Mouse (Mus musculus) cerebellum, adult 18-20 months (tissue): ENCODE measurements around the gene Ccdc113.

Experiments used
- DNase-seq, 2 experiments: peaks; one replicate each; pipeline ENCODE4 v3.0.0; 2021

Ccdc113 gene

DNA sequence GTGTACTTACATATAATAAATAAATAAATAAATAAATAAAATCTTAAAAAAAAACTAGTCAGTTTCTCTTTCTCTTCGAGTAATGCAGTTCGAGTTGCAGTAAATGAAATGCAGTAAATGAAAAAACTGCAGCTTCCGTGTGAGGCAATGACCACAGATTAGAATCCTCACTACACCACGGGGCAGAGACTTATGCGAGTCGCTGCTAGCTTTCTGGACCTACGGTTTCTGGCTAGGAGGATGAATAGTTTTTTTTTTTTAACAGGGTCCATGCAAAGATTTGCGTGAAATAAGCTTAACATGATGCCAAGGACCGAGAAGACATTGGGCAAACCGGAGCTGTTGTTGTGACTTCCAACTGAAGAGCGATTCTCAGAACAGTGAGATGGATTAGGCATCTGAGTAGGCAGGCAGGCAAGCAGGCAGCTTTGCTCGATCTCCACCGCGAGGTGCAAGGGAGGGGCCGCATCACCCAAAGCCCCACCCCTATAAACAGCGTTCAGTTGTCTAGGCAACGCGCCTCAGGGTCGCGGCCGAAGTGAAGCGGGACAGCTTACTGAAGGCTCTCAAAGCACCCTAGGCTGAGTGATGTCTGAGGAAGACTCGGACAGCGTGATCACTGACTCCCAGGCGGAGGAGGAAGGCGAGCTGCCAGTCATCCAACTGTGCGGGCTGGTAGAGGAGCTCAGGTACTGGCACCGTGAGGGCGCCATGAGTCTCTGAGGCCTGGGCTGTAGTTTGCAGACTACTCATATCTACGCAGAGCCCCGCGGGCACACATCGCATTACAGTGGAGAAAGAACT lies at the start of gene Ccdc113:
Gene Ccdc113 (plus strand): TSS at position 502 of the 804 bp plus-strand sequence.
- DNase-seq: peak; percentile 59 to 67

DNA sequence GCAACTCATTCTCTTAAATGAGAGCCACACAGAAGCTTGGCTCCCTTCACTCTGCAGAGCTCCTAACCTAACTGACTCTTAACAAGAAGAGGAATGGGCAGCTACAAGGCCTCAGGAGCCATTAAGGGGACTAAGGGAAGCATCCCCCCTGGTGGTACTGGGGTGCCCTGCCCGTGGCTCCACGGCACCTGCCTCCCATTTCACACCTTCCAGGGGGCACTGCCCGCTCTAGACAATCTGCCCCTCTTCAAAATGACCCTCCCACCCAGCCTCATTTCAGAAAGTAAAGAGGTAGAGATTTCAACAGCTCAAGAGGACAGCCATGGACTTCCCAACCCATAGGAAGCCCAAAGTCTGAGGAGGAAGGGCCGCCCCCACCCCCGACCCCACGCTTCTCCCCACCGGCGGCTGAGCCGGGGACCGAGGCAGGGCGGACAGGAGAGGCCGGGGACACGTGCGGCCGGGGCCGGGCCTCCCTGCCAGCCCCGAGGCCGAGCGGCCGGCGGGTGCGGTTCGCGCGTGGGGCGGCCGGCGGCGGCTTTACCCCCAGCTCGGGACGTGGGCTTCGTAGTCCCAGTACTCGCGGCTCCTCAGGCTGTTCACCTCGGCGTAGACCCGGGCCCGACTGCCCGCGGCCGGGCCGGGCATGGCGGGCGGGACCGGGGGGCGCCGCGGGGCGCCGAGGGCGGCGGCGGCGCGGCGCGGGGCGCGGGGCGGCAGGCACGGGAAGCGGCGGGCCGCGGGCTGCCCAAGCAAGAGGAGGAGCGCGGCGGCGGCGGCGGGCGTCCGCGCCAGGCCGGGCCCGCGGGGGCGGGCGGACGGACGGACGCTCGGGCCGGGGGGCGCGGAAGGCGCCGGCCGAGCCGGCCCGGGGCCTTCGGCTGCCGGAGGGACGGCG lies 45.8 kb upstream of the Ccdc113 start:
- DNase-seq: peak in 1 of 2 experiments; percentile 11

DNA sequence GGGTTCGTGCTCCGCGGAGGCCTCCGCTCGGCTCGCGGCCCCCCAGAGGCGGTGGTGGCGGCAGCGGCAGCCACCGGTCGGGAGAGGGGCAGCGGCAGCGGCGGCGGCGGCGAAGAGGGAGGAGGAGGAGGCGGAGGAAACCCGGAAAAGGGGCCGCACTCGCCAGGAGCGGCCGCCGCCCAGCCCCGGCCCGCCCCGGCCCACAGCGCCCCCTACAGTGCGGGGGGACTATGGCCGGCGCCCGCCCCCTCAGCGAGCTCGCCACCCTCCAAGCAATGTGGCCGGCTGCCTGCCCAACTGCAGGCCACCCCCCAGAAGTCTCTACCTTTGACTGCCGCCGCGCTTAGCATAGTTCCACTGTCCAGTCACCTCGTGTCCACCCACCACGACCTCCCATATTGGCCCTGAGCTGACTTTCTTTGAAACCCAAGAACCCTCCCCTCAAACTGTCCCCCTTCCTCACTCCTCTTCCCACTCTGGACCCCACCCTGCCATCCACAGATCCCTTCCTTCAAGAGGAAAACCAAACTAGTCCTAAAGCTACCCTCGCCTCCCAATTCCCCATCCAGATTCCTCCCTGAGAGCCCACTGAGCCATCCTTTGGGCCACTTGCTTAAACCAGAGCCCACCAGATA lies 45.1 kb upstream of the Ccdc113 start:
- peak; percentile 82 to 93 for DNase-seq

DNA sequence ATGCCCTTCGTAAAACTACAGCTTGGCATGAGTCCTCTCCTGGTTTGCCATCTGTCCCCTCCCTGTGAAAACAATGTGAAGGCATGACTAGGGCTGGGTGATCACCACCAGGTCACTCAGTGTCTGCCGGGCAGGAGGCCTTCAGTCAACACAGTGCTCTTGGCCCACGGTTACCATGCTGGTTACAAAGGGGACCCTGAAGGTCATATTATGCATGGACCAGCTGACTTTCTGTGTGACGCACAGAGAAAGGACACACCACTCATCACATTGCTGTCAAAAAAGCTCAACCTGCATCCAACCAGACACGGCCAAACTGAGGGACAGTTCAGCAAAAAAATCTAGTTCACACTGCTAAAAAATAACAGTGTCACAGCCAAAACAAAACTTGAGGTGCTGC lies 43.9 kb upstream of the Ccdc113 start, which contains the start of gene Csnk2a2:
Gene Csnk2a2 (minus strand): TSS at position 34 of the 400 bp plus-strand sequence.
- no peak for DNase-seq

DNA sequence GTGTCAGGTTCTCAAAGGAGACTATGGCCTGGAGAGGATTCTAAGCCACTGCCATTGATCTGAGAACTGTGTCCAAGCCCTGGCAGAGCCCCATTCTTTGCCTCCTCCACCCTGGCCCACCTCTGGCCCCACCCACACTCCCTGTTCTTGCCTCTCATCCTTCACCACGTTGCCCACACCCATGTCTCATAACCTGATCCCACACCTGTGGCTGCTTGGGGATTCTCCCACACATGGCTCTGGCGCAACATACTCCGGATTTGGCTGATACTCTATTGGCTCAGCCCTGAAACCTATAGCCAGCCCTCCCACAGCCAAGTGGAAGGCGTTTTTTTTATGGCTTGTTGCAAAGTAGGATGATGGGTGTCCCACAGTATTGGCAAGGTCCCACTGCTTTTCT lies 41.8 kb upstream of the Ccdc113 start:
- no peak for DNase-seq

DNA sequence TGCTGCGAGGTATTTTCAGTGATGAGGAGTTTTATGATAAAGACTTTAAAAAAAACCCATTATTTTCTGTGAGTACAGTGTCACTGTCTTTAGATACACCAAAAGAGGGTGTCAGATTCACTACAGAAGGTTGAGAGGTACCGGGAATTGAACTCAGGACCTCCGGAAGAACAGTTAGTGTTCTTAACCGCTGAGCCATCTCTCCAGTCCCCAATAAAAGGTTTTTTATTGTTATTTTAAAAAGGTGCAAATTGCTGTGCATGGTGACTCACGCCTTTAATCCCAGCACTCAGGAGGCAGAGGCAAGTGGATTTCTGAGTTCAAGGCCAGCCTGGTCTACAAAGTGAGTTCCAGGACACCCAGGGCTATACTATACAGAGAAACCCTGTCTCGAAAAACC lies 38.4 kb upstream of the Ccdc113 start:
- no peak for DNase-seq

DNA sequence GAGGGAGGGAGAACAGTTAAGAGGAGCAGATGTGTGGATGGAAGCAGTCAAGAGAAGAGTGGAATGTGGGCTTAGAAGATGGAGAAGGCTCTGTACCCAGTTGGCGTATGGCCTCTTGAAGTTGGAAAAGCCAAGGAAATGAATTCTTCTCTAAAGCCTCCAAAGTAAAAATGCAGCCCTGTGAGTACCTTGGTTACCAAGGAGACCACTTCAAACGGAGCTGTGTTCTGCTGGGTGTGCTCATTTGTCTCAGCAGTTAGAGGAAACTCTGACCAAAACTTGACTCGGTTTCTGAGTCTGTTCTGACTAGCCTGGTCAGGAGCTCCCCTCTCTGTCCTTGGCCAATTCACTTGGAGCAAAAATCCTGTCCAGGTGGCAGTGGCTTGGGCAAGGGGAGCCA lies 37.5 kb upstream of the Ccdc113 start:
- DNase-seq: no peak

DNA sequence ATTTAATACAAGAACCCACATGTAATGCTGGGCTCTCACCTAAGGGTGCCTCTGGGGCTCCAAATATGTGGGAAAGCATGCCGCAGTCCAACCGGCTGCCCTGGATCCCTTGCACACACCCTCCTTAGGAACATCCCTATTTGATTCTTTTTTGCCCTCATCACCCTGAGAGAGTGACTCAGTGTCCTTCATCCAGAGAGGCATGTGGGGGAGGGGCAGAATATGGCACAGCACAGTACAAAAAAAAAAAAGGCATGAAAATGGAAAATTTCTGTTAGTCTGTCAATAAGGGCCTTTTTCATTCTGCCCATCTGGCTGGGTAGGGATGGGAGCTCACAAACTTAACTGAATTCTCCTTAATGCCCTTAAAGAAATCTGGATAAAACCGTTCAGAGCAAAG lies 36.1 kb upstream of the Ccdc113 start:
- no peak for DNase-seq

DNA sequence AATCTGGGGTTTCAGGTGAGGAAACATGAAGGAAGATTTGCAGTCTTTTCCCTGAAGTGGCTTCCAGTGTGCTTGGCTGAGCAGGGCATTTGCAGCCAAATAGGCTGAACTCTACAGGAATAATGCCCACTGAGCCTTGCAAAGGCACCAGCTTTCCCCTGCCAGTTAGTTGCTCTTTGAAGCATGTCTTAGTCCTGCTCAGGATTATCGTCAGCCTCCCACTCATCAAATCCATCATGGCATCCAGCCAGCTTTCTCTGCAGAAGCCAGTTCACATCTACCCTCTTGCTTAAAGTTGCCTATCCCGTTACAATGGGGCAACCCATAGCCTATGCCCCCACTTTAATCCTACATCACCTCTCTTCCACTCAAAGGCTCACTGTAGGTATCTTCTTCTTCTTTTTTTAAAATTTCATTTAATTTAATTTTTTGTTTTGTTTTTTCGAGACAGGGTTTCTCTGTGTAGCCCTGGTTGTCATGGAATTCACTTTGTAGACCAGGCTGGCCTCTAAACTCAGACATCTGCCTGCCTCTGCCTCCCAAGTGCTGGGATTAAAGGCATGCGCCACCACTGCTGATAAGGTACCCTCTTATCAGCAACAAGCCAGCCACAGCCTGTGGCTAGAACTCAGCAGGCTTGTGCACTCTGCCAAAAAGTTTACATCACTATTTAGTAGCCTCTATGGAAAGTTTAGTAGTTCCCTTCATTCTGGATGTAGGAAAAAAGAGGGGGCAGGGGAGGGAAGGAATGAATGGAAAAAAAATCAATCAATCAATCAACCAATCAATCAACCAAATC lies 34.4 kb upstream of the Ccdc113 start:
- DNase-seq: no peak

DNA sequence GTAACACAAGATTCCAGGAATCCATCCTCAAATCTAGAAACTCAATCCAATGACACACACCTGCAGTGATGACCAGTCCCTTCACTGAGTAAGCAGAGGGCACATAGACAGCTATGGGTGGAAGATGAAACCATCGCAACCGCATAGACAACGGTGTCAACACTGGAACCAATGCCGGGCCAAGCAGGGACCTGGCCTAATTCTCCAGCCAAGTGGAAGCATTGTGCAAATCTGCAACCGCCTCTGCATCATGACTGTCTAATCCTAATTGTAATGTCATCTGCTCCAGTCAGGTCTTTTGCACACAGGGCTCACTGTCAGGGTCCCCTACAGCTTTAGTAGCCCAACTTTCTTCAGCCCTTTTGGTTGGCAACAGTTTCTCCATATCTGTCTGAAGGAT lies 33.4 kb upstream of the Ccdc113 start:
- no peak for DNase-seq

DNA sequence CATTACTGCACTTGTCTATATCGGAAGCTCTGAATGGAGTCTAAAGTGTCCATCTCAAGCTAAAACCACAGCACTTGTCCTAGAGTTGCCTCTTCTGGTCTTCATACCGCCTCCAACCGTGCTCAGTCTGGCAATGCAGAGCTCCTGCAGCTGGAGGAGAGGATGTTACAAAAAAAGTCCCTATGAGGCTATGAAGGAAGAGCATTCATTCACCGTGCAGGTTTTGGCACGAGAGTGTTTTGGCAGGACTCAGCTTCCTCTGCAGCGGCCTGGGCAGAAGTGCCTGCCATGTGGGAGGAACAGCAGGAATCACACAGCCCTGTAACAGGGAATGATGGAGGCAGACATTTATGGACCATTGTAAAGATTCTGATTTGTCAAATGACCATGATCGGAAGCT lies 31.5 kb upstream of the Ccdc113 start:
- DNase-seq: no peak

DNA sequence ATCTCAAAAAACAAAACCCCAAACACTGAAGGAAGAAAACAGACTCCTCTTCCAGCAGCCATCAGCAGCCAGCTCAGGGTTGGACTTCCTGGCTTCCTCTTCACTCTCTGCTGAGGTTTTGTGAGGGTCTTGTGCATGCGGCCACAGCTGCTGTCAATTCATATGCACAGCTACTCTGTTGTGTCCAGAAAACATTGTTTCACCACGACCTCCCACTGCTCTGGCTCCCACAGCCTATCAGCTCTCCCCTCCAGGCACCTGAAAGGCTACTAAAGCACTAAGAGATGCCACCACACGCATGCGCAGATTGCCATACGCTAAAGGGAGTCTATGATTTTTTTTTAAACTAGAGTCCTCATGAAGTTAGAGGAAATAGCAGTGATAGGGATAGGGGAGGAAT lies 29.1 kb upstream of the Ccdc113 start:
- no peak for DNase-seq

DNA sequence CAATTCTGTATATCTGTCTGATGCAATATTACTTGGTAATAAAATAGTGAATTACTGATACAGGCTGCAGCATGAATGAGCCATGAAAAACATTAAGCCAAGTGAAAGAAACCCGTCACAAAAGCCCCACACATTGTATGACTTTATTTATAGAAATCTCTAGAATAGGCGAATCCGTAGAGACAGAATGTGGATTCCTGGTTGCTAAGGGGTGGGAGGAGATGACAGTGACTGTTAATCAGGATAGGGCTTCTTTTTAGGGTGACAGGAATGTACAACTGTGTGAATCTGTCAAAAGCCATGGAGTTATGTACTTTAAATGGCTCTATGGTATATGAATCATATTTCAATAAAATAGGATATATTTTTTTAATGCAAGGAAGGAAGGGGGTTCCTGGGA lies 28.3 kb upstream of the Ccdc113 start:
- DNase-seq: no peak

DNA sequence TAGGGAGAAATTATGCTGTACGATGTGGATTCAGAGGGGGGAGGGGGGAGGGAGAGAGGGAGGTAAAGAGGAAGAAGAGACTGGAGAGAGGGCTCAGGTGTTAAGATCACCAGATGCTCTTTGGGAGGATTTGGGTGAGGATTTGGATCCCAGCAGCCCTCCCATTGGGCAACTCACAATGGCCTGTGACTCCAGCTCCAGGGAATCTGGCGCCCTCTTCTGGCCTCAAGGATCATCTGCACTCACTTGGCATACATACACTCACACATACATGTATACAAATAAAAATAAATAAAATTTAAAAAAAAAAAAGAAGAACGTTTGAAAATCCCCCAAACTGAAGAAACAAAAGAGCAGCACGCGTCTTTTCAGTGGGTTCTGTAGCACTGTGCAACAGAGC lies 27.6 kb upstream of the Ccdc113 start:
- no peak for DNase-seq

DNA sequence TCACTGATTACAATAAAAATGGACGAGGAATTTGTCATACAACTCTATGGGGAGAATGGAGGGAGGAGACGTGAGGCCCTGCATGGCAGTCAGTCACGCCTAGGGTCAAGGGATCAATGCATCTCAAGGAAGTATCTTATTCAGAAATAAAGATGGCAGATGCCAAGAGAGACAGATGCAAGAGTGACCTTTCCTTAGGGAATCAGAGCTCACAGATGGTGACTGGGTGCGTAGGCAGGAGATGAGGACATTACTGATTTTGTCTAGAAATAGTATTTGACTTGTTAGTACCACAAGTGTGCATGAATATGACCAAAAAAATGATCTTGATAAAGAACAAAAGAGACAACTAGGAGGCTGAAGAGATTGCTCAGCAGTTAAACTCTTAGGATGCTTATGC lies 21.6 kb upstream of the Ccdc113 start:
- no peak for DNase-seq

DNA sequence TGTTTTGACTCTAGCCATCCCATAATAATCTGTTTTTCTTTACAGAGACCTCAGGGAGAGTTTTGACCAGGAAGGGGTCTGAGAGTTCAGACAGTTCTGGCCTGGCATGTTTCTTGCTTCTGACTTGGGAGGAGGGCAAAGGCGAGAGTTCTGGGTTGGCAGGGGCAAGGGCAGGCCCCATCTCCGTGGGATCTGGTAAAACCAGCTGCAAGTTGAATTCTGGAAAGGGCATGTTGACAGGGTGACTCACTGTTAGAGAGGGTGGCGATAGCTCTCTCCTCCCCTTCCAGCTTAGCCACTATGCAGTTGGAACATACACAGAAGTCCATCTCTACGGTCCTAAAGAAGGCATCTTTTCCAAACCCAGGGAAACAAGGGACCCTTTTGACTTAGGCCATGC lies 20.7 kb upstream of the Ccdc113 start:
- no peak for DNase-seq

DNA sequence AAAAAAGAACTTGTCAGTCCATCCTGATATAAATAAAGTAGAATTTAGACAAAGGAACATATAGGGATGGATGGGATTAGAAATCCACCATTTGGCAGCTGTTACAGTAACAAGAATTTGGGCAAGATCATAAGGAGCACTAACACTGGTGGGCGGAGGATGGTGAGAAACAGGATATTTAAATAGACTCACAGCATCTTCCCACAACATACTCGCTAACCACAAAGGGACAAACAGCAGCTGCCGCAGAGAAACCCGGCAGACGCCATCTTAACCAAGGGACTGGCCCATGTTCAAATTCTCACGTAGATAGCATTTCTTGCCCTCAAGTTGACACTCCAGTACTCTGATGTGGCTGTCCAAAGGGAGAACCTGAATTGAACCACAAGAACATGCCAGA lies 17.0 kb upstream of the Ccdc113 start:
- DNase-seq: no peak

DNA sequence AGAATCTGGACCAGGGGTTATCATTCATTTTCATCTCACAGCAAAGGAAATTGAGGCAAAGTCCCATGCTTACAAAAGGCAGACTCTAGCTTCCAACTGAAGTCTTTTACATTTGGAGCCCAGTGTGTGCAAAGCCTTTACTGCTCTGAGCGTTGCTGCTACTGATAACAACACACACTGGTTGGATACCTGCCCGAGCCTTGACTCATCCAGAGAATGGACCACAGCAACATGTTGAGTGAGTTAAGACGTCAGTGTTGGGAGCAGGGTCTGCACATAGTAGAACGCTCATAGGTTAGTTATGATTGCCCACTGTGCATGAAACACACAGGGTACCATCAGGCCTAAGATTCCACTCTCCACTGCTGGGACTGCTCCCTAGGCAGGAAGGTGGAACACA lies 9.9 kb upstream of the Ccdc113 start:
- no peak for DNase-seq

DNA sequence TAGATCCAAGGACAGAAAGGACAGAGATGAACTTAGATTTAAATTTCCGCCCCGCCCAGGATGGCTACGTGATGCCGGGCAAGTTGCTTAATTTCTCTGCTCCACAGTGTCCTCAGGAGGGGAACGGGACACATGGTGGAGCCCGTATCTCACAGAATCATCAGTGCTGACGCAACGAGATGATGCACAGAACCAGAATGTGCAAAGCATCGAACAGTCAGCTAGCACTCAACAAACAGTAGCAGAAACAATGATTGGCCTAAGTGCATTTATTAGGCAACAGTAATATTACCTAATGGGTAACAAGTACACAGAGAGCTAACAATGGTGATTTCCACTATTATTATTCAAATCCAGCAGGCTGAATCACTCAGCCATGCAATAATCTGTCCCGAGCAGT lies 5.7 kb upstream of the Ccdc113 start:
- no peak for DNase-seq

DNA sequence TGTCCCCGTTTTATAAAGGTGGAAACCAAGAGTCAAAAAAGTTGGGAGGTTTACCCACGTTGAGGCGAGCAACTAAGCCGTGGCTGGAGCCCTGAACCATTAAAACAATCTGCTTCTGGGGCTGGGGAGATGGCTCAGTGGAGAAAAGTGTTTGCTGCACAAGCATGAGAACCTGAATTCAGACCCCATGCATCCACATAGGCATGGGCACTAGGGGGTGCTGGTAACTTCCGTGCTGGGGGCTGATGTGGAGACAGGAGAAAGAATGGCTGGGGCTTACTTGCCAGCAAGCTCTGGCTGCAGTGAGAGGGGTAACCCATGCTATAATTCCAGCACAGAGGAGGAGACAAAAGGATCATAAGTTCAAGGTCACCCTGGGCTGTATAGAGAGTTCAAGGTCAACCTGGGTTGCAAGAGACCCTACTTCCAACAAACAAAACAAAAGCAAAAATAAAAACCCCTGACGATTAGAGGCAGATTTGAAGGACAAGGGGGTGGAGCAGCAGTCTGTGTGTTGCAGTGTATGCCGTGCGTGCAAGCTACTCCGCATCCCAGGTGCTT lies 5.1 kb upstream of the Ccdc113 start:
- DNase-seq: no peak

DNA sequence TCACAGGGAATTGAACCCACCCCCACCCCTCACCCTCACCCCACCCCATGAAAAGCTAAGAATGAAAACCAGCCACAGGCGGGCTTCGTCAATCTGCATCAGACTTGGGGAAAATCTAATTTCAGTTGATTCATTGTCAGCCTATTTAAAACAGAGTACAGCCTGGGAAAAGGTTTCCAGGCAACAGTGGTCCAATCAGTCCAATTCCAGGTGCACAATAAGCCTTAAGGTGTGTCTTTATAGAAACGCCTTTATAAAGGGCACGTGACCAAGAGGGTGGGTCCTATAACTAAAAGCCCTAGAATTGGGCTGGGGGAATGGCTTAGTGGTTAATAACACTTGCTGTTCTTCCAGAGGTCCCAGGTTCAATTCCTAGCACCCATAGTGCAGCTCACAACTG lies 1.7 kb upstream of the Ccdc113 start:
- DNase-seq: no peak

DNA sequence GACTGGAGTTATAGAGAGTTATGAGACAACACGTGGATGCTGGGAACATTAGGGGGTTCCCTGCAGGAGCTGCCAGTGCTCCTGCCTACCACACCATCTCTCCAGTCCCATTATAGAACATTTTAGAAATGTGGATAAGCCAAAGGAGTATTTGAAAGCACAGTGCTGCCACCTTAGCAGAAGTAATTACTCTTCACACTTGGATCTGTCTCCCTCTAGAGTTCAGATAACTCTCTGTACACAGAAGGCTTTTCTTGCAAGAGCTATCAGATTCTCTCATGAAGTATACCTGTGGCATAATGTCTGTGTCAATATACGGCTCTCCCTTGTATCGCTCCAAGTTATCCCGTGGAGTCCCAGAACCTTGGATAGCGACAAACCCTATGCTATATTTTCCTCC lies 5.6 kb downstream of the Ccdc113 start:
- no peak for DNase-seq
